Mouse (Mus musculus) cortical plate, adult 2 months (tissue): ENCODE data around the gene Fam76b. TPM values are rescaled to one million over a fixed set of nuclear protein-coding genes. Genes with fewer than 3 reads are reported as not detected.

ENCODE experiments used
- H3K27ac ChIP-seq: fragments of 200-500 bp; 2 replicates; pipeline ENCODE4 v1.5.1; 2012; ENCODE audit warnings: low read length, control low read depth, inconsistent platforms; ENCODE audit not compliant: insufficient read depth
- H3K4me1 ChIP-seq: fragments of 200-500 bp; 2 replicates; pipeline ENCODE4 v1.6.1; 2011; ENCODE audit warnings: low read length; ENCODE audit not compliant: control insufficient read depth, insufficient read depth
- H3K4me3 ChIP-seq: fragments of 200-500 bp; 2 replicates; pipeline ENCODE4 v1.5.1; 2011; ENCODE audit warnings: mild to moderate bottlenecking, low read length, control low read depth; ENCODE audit not compliant: insufficient read depth
- CTCF ChIP-seq: fragments of 200-500 bp; IDR thresholded peaks from 2 replicates; pipeline ENCODE4 v1.5.1; 2011; ENCODE audit warnings: mild to moderate bottlenecking, control low read depth, low read length; ENCODE audit not compliant: insufficient read depth; ENCODE audit errors: extremely low read depth
- POLR2A ChIP-seq: fragments of 200-500 bp; IDR thresholded peaks from 2 replicates; pipeline ENCODE4 v1.6.1; 2011; ENCODE audit warnings: mild to moderate bottlenecking, low read length, control low read depth; ENCODE audit not compliant: insufficient read depth; ENCODE audit errors: extremely low read depth
- polyA plus RNA-seq: library from polyadenylated mRNA; depleted of rRNA; stranded (reverse); fragments of >200 nt; gene quantifications from 2 replicates; pipeline ENCODE4 v1.2.3, GENCODE M21; 2012

The Fam76b gene
- polyA plus RNA-seq, 1 experiment, result 20.8 TPM

GRCm38 (mm10) chr9:13820774-13821173 lies 6.7 kb upstream of the Fam76b start:
- TF ChIP-seq POLR2A, result no peak
- Histone ChIP-seq H3K4me1 (no peaks in the 10 kb centered on the region), H3K4me3 (no peak overlapping the region), H3K27ac (no peak overlapping the region)

GRCm38 (mm10) chr9:13825896-13826295 lies 1.6 kb upstream of the Fam76b start:
- Histone ChIP-seq H3K4me3 (peak overlapping the region; percentile 45; the same call in 1 of the 2 replicates), H3K27ac (no peak overlapping the region), H3K4me1 (no peaks in the 10 kb centered on the region; the same call in 1 of the 2 replicates)
- TF ChIP-seq CTCF (no peak), POLR2A (no peak)

DNA sequence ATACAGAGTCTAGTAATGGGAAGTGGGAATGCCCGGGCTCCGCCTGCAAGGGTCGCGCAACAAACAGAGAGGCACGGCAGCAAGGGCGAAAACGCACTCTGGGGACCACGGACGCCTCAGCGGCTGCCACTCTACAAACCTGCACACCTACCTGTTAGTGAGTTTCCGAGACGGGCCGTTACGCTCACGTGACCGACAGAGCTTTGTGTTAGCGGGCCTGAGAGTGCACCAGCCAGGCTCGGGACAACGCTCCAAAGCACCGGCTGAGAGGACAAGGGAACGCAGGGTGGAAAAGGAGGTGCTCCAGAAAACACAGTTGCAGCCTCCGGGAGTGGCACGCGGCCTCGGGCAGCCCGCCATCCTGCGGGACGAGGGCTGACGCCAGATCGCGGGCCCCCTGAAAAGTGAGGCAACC lies 1.1 kb upstream of the Fam76b start:
- Histone ChIP-seq H3K4me3 (peak overlapping the region; percentile 45), H3K27ac (peak overlapping the region; percentile 51), H3K4me1 (no peaks in the 10 kb centered on the region; the same call in 1 of the 2 replicates)
- no peak for TF ChIP-seq CTCF
- TF ChIP-seq POLR2A, result no peak

DNA sequence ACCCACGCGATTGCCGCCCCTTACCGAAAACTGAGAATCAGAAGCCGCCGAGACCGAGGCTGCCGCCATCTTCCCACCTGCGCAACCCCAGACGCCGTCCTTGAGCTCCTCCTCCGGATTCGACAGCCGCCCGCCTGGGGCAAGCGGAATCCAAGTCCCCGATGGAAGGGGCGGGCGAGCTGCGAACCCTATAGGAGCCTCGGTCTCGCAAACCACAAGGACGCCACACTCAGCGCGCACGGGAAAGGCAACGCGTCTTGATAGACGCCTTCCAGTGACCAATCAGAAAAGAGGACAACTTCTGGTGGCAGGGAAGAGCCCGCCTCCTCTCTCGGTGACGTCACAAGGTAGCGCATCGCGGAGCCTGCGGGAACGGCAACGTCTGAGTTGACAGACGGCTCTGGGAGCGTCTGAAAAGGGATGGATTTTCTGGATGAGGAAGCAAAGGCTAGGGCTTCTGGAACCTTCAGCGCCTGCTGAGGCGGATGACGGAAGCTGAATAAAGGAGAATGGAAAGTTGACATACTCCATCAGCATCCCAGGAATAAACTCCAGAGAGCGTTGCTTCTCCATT lies 597 bp upstream of the Fam76b start, which contains the start of gene Cep57:
Gene Cep57 (minus strand): TSS at position 276 of the 574 bp plus-strand sequence.
- Histone ChIP-seq H3K4me3 (peak within 1 kb of the TSS; percentile 45), H3K27ac (peak within 1 kb of the TSS; percentile 89), H3K4me1 (no peaks in the 10 kb centered on the region; the same call in 1 of the 2 replicates)
- no peak for TF ChIP-seq CTCF
- TF ChIP-seq POLR2A, result peak; percentile 80; the same call in 1 of the 2 replicates

GRCm38 (mm10) chr9:13828087-13828441 lies 548 bp downstream of the Fam76b start:
- Histone ChIP-seq H3K27ac (peak overlapping the region; percentile 89), H3K4me1 (no peaks in the 10 kb centered on the region; the same call in 1 of the 2 replicates)

GRCm38 (mm10) chr9:13835256-13835655 lies 7.7 kb downstream of the Fam76b start:
- TF ChIP-seq POLR2A, result no peak
- TF ChIP-seq CTCF, result no peak
- no peak overlapping the region for H3K27ac ChIP-seq
- no peak overlapping the region for H3K4me3 ChIP-seq
- H3K4me1 ChIP-seq, result no peaks in the 10 kb centered on the region

More at GRCm38 (mm10) chr9:13828087-13828441, 548 bp downstream of the Fam76b start:
- TF ChIP-seq POLR2A (0 out of 2 replicates have a peak, but pooled peaks have one; percentile 11), CTCF (no peak)
- peak overlapping the region; percentile 45 for H3K4me3 ChIP-seq

DNA sequence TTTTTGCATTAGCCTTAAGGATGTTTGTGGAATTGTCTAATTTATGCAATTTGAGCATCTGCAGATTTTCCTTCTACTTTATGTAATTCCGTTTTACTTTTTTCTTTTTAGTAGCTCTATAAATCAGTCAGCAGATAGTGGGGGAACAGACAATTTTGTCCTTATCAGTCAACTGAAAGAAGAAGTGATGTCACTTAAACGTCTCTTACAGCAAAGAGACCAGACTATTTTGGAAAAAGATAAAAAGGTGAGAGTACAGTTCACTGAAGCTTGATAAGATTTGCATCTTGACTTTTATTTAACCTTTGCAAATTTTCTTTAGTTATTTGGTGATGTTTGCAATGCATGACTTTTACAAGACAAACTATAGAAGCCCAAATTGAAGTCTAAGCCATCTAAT lies 9.2 kb downstream of the Fam76b start:
- no peak for TF ChIP-seq CTCF
- no peak for TF ChIP-seq POLR2A
- Histone ChIP-seq H3K4me1 (no peaks in the 10 kb centered on the region), H3K4me3 (no peak overlapping the region), H3K27ac (no peak overlapping the region)

GRCm38 (mm10) chr9:13847591-13847990 lies 20.1 kb downstream of the Fam76b start:
- no peak overlapping the region for H3K27ac ChIP-seq
- TF ChIP-seq CTCF, result no peak
- no peak for TF ChIP-seq POLR2A
- H3K4me1 ChIP-seq, result no peaks in the 10 kb centered on the region
- no peak overlapping the region for H3K4me3 ChIP-seq

DNA sequence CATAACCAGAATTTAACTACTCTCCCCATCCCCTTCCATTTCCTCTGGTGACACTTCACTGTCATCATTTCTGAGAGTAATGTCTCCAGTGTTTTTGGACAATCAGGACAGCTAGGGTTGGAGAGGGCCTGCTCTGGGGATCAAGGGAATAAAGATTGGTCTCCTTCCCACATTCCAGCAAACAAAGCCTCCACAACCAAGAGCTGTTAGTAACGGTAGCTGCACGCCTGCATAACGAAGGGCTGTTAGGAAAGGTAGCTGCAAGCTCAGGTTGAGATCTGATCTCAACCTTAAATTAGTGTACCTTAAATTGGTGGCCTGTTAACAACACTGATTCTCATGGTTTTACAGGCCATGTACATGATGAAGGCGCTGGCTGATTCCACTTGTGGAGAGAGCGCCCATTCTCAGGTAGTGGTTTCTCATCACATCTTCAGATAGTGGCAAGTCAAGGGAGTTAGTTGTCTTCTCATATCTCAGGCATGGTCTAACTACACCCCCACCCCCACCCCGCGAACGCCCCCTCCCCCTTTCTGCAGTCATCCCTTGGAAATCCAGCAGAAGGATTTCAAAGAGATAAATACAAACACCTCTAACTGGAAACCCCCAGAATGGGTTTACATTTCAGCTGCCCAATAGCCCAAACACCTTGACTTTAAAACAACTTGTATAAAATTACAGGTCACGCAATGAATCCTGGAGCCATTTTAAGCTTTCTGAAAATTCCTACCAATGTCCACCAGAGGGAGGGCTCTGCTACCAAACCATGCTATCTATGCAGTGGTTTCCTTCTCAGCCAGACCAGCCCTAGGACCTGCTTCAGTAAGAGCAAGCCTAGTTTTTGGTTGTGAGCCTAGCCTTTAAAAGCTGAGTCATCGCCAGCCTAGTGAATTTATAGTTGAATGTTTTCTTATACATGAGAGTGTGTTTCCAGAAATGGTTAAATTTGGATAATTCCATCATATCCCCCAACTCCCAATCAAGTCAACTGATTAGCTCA lies 21.3 kb downstream of the Fam76b start:
- no peak overlapping the region for H3K4me3 ChIP-seq
- no peak overlapping the region for H3K27ac ChIP-seq
- TF ChIP-seq POLR2A (no peak), CTCF (peak; percentile 62)
- no peaks in the 10 kb centered on the region for H3K4me1 ChIP-seq
